In the genomic region with DNA sequence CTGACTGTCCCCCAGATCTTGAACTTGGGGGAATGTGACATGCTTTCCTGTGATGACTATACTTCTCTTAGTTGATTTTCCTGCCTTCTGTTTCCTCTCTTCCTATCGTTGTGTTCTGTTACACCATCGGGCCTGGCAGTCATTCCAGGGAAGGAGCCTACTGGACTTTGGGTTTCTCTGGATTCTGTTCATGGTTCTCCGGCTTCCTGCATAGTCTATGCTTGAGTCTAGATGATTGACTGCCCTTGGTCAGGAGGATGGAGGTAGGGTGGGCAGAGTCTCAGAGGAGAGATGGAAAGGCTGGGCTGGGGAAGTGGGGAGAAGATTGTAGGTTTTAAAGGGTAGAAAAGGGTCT, we compare ENCODE assay signal across 29 mouse cellular contexts. TPM values are rescaled to one million over a fixed set of nuclear protein-coding genes. Genes with fewer than 3 reads are reported as not detected.
DNase-seq lines count a peak whose midpoint lies in the region; ATAC-seq lines count a peak whose summit lies in the region.
"Had no signal": no experiment of that assay in that cellular context is flagged by ENCODE, and none has a peak within 500 bp of the region (broad histone marks: within the 10 kb centered on the region; RNA-seq: fewer than 3 reads in every experiment).

No protein-coding gene starts in this region.

- no peak for ATAC-seq in heart, embryonic 15.5 days (replicated peaks; ENCODE audit: insufficient number of reproducible peaks, insufficient read depth, low FRiP score, low read depth)
- ATAC-seq in kidney, embryonic 16.5 days (ENCODE audit: low FRiP score, low TSS enrichment) = no peak
- ATAC-seq: forebrain, embryonic 16.5 days; hindbrain, embryonic 16.5 days; midbrain, embryonic 16.5 days had no signal

- H3K27ac ChIP-seq in heart, embryonic 15.5 days = peak overlapping the region; percentile 58
- H3K27ac ChIP-seq in kidney, embryonic 16.5 days (ENCODE audit: low read length) = no peak overlapping the region
- H3K27ac ChIP-seq: gastrocnemius, adult 2 months; limb, embryonic 10.5 days; limb, embryonic 15.5 days; liver, embryonic 13.5 days; stomach, embryonic 15.5 days had no signal

- H3K27me3 ChIP-seq in heart, embryonic 15.5 days = no peaks in the 10 kb centered on the region; the same call in 1 of the 2 replicates
- H3K27me3 ChIP-seq in kidney, embryonic 16.5 days (ENCODE audit: insufficient read depth, low read length) = no peaks in the 10 kb centered on the region
- H3K27me3 ChIP-seq: limb, embryonic 15.5 days; stomach, embryonic 15.5 days had no signal

- H3K4me3 ChIP-seq in heart, embryonic 15.5 days = no peak overlapping the region
- H3K4me3 ChIP-seq in kidney, embryonic 16.5 days (ENCODE audit: low read length) = no peak overlapping the region
- H3K4me3 ChIP-seq: erythroblast, embryonic 14.5 days; gastrocnemius, adult 2 months; limb, embryonic 10.5 days; limb, embryonic 15.5 days; liver, embryonic 13.5 days; stomach, embryonic 15.5 days had no signal

- H3K36me3 ChIP-seq in heart, embryonic 15.5 days = peaks cover 36% of the 10 kb centered on the region
- no peaks in the 10 kb centered on the region for H3K36me3 ChIP-seq in kidney, embryonic 16.5 days (ENCODE audit: insufficient read depth, low read length)
- H3K36me3 ChIP-seq: limb, embryonic 10.5 days; limb, embryonic 15.5 days; liver, embryonic 13.5 days; stomach, embryonic 15.5 days had no signal

- H3K4me1 ChIP-seq in heart, embryonic 15.5 days (replicated peaks) = peaks cover 7% of the 10 kb centered on the region
- peaks cover 16% of the 10 kb centered on the region; the same call in 1 of the 2 replicates for H3K4me1 ChIP-seq in kidney, embryonic 16.5 days (ENCODE audit: insufficient read depth, low read length)
- H3K4me1 ChIP-seq: liver, embryonic 13.5 days had no signal

- H3K9me3 ChIP-seq in heart, embryonic 15.5 days (replicated peaks) = no peaks in the 10 kb centered on the region
- no peaks in the 10 kb centered on the region for H3K9me3 ChIP-seq in kidney, embryonic 16.5 days (ENCODE audit: low read length)
- H3K9me3 ChIP-seq: limb, embryonic 10.5 days; limb, embryonic 15.5 days; liver, embryonic 13.5 days; stomach, embryonic 15.5 days had no signal

- WGBS in heart, embryonic 15.5 days = 54% methylated on average over 3 of the region's 3 CpGs
- 61% methylated on average over 3 of the region's 3 CpGs for WGBS in kidney, embryonic 16.5 days

- peak overlapping the region; percentile 24; the same call in 1 of the 2 replicates for H3K9ac ChIP-seq in heart, embryonic 15.5 days
- H3K9ac ChIP-seq in kidney, embryonic 16.5 days (replicated peaks; ENCODE audit: low read length) = no peak overlapping the region
- H3K9ac ChIP-seq: limb, embryonic 15.5 days; liver, embryonic 13.5 days; stomach, embryonic 15.5 days had no signal

- H3K4me2 ChIP-seq in heart, embryonic 15.5 days = no peak overlapping the region
- H3K4me2 ChIP-seq in kidney, embryonic 16.5 days (replicated peaks; ENCODE audit: low read depth, low read length) = no peak overlapping the region
- H3K4me2 ChIP-seq: limb, embryonic 15.5 days; liver, embryonic 13.5 days; midbrain, embryonic 11.5 days; stomach, embryonic 15.5 days had no signal

- DNase-seq in heart, postnatal 4 days = no peak
- DNase-seq in kidney, adult 8-10 months = peak; percentile 26 to 38
- DNase-seq in kidney, postnatal 14 days = peak; percentile 41
- peak; percentile 38 to 48 for DNase-seq in kidney, postnatal 36 days
- DNase-seq: B cell, adult 2 months; cerebellum, postnatal 14 days; gastrocnemius, adult 2 months; gastrocnemius, postnatal 36 days; layer of hippocampus, adult 9-11 months; liver, embryonic 13.5 days; right cerebral cortex, postnatal 25 days had no signal

RNA-seq across cellular contexts. Expression of a gene that starts 4.1 kb away (rescaled TPM):
- 0.74 and 2.4 TPM in 2 replicates for polyA plus RNA-seq in heart, embryonic 15.5 days (2015; fragmentation: Nextera tagmentation; extraction: Ambion mirVana)
- total RNA-seq in heart, postnatal 4 days (2021) = under 1 TPM in 1 of 2 experiments, not detected in 1; 0.33 TPM
- 1.5 and 2.1 TPM in 2 replicates for polyA plus RNA-seq in kidney, embryonic 16.5 days (2015; fragmentation: Nextera tagmentation; extraction: Ambion mirVana)
- total RNA-seq: neutrophil, adult 5-6 weeks had no signal
- polyA plus RNA-seq: erythroblast, embryonic 14.5 days had no signal

RNA-seq across cellular contexts. Expression of a gene that starts 7.7 kb away (rescaled TPM):
- not detected in 2 replicates for polyA plus RNA-seq in heart, embryonic 15.5 days (2015; fragmentation: Nextera tagmentation; extraction: Ambion mirVana)
- total RNA-seq in heart, postnatal 4 days (2021) = not detected
- polyA plus RNA-seq in kidney, embryonic 16.5 days (2015; fragmentation: Nextera tagmentation; extraction: Ambion mirVana) = 0.17 TPM in 1 of 2 replicates, not detected in the other
- total RNA-seq: adrenal gland, adult 18-20 months; adrenal gland, postnatal 25 days; gastrocnemius, adult 2 months; gastrocnemius, postnatal 36 days; heart, adult 18-20 months; left cerebral cortex, postnatal 10 days; neutrophil, adult 5-6 weeks had no signal
- polyA plus RNA-seq: erythroblast, embryonic 14.5 days; forebrain, embryonic 11.5 days; hindbrain, embryonic 11.5 days; limb, embryonic 15.5 days; liver, embryonic 13.5 days; midbrain, embryonic 11.5 days; neural tube, embryonic 11.5 days had no signal

RNA-seq across cellular contexts. Expression of a gene that starts 14.2 kb away (rescaled TPM):
- polyA plus RNA-seq in heart, embryonic 15.5 days (2015; fragmentation: Nextera tagmentation; extraction: Ambion mirVana) = 10.6 and 18.8 TPM in 2 replicates
- total RNA-seq in heart, postnatal 4 days (2021) = 10 to 100 TPM; 10.5 to 10.9 TPM
- 30.0 and 33.0 TPM in 2 replicates for polyA plus RNA-seq in kidney, embryonic 16.5 days (2015; fragmentation: Nextera tagmentation; extraction: Ambion mirVana)
- total RNA-seq: neutrophil, adult 5-6 weeks had no signal
- polyA plus RNA-seq: erythroblast, embryonic 14.5 days had no signal

RNA-seq across cellular contexts. Expression of a gene that starts 26.6 kb away (rescaled TPM):
- polyA plus RNA-seq in heart, embryonic 15.5 days (2015; fragmentation: Nextera tagmentation; extraction: Ambion mirVana) = 2,004 and 2,041 TPM in 2 replicates
- total RNA-seq in heart, postnatal 4 days (2021) = over 10,000 TPM; 15,879 to 17,172 TPM
- 1.1 and 1.4 TPM in 2 replicates for polyA plus RNA-seq in kidney, embryonic 16.5 days (2015; fragmentation: Nextera tagmentation; extraction: Ambion mirVana)
- total RNA-seq: adrenal gland, postnatal 25 days; neutrophil, adult 5-6 weeks had no signal
- polyA plus RNA-seq: erythroblast, embryonic 14.5 days; forebrain, embryonic 11.5 days had no signal

RNA-seq across cellular contexts. Expression of a gene that starts 27.2 kb away (rescaled TPM):
- polyA plus RNA-seq in heart, embryonic 15.5 days (2015; fragmentation: Nextera tagmentation; extraction: Ambion mirVana) = 30.2 and 40.9 TPM in 2 replicates
- total RNA-seq in heart, postnatal 4 days (2021) = 10 to 100 TPM; 24.8 to 25.2 TPM
- 45.9 and 55.1 TPM in 2 replicates for polyA plus RNA-seq in kidney, embryonic 16.5 days (2015; fragmentation: Nextera tagmentation; extraction: Ambion mirVana)
